Mouse (Mus musculus) layer of hippocampus, adult 2 months (tissue): Measurements from ENCODE around the gene Pcsk4. TPM values are rescaled to one million over a fixed set of nuclear protein-coding genes. Genes with fewer than 3 reads are reported as not detected.
A peak's percentile ranks its signal among the peaks of the same experiment; 100 is the strongest.

ENCODE experiments used
- DNase-seq, 2 experiments: peaks; one replicate each; pipeline ENCODE4 v3.0.0; 2022; ENCODE audit warnings: low spot score in 2 of 2
- H3K27ac ChIP-seq: fragments of 200-600 bp; 2 replicates; pipeline ENCODE4 v1.8.1; 2022
- H3K4me3 ChIP-seq: fragments of 200-600 bp; 2 replicates; pipeline ENCODE4 v1.8.1; 2022; ENCODE audit warnings: mild to moderate bottlenecking
- CTCF ChIP-seq: fragments of 200-600 bp; conservative IDR thresholded peaks from 2 replicates; pipeline ENCODE4 v1.8.1; 2022; ENCODE audit warnings: antibody characterized with exemption, mild to moderate bottlenecking, moderate library complexity
- total RNA-seq, 2 experiments: library from RNA; stranded (reverse); gene quantifications; 2 replicates each; pipeline ENCODE4 v1.2.3; 2021

Gene Pcsk4
- total RNA-seq, 2 experiments from 2014 or later = 2.8 to 3.2 TPM

- peak overlapping the region; percentile 64 for H3K4me3 ChIP-seq
- TF ChIP-seq CTCF = no peak
- no peak overlapping the region for H3K27ac ChIP-seq
- DNase-seq = no peak
Measured at GRCm38 (mm10) chr10:80330084-80330483, 786 bp upstream of the Pcsk4 start.

- DNase-seq = no peak
- Histone ChIP-seq H3K4me3 (no peak overlapping the region), H3K27ac (no peak overlapping the region)
- TF ChIP-seq CTCF = no peak
Measured at GRCm38 (mm10) chr10:80325045-80325444, 4.3 kb downstream of the Pcsk4 start.

- no peak overlapping the region; the same call in 1 of the 2 replicates for H3K4me3 ChIP-seq
- TF ChIP-seq CTCF = no peak
Measured at GRCm38 (mm10) chr10:80324120-80325037, 4.9 kb downstream of the Pcsk4 start.

GRCm38 (mm10) chr10:80323261-80324119, 5.8 kb downstream of the Pcsk4 start:
- Histone ChIP-seq H3K27ac (peak overlapping the region; percentile 54; the same call in 1 of the 2 replicates), H3K4me3 (peak overlapping the region; percentile 62)
- TF ChIP-seq CTCF = no peak
- DNase-seq = no peak

More at GRCm38 (mm10) chr10:80324120-80325037, 4.9 kb downstream of the Pcsk4 start:
- H3K27ac ChIP-seq = no peak overlapping the region
- DNase-seq = no peak

GRCm38 (mm10) chr10:80322811-80323211, 6.5 kb downstream of the Pcsk4 start:
- TF ChIP-seq CTCF = no peak
- Histone ChIP-seq H3K4me3 (peak overlapping the region; percentile 62), H3K27ac (peak overlapping the region; percentile 54; the same call in 1 of the 2 replicates)
- no peak for DNase-seq

DNA sequence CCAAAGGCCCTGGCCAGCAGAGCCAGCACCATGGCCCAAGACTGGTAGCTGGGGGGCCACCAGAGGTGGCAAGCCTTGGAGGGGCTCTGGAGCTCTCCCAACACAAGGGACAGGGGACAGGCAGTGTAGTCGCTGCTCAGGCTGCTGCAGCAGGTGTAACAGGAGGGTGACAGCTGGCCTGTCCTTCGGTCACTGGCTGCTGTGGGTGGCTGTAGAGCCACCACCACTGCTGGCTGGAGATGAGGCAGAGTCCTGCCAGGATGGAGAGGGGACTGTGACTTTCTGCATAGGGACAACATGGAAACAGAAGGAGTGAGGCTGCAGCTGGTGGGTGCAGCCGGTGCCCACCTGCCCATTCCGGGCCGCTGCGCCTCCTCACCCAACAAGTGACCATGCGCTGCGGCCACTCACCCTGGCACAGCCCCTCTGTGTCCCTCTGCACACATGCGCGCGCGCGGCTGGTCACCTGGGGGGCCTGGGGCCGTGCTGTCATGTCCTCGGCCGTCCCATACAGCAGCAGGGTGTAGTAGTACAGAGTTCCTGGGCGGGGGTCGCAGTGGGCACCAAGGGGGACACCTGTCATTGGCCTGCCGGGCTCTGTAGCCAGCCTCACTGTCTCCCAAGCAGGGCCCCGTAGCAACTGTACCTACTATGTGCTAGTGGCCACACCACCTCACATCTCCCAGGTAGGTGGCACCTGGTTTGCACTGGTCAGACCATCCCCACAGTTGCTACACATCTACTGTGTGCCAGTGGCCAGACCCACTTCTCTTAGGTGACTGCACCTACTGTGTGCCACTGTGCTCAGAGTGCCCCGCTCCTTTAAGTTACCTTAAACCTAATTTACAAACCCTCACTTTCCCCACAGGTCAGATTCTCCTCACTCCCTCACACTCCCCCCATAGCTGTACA, 7.4 kb downstream of the Pcsk4 start:
- H3K27ac ChIP-seq = no peak overlapping the region
- no peak for DNase-seq
- TF ChIP-seq CTCF = no peak
- H3K4me3 ChIP-seq = no peak overlapping the region

DNA sequence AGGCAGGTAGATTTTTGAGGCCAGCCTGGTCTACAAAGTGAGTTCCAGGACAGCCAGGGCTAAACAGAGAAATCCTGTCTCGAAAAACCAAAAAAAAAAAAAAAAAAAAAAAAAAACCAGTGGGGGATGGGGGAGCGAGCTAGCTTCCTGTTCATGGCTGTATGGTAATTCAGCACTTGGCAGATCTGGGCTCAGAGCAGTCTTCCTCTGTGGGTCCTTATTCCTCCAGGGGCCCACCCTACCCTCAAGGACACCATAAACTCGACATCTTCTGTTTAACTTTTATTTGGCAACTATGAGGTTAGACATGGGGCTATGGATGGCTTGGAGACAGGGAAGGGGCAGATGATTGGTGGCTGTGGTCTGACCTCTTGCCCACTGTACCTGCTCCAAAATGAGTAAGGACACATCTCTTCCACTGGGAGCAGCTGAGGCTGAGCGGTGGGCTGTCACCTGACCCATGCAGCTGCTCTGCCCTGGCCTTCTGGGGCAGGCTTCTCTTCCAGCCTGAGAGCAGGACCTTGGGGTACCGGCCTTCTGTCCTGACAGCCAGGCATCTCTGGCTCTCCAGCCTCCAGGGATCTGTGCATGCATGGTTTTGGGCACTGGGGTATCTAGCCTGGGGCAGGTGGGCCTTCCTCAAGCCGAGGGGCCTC, 8.2 kb downstream of the Pcsk4 start:
- TF ChIP-seq CTCF = no peak
- Histone ChIP-seq H3K27ac (no peak overlapping the region), H3K4me3 (no peak overlapping the region)
- DNase-seq = no peak

- peak within 1 kb of the TSS; percentile 88 for H3K4me3 ChIP-seq
- H3K27ac ChIP-seq = peak within 1 kb of the TSS; percentile 90
- TF ChIP-seq CTCF = no peak
- DNase-seq = peak; percentile 91 to 93
Measured at GRCm38 (mm10) chr10:80320340-80320760, 8.9 kb downstream of the Pcsk4 start, which contains the start of gene 2310011J03Rik. TSS of gene 2310011J03Rik (minus strand) at chr10:80320537.

GRCm38 (mm10) chr10:80317011-80317410, 12.3 kb downstream of the Pcsk4 start:
- peak overlapping the region; percentile 56; the same call in 1 of the 2 replicates for H3K27ac ChIP-seq

DNA sequence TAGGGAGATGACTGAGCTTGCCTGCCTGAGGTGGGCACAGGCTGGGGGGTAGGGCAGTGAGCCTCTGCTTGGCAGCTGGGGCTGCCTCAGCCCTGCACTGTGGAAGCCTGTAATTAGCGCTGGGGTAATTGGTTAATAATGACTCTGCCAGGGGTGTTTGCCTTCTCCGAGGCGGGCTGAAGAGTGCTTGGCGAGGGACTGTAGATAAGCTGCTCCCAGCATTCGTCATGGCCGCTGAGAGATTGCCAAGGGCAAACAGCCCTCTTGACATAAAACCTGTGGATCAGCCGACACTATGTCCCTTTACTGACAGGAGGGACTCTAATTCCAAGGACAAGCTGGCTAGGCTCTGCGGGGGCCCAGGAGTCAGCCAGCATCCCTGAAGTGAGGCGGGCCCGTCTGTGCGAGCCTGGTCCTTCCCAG, 12.9 kb downstream of the Pcsk4 start:
- Histone ChIP-seq H3K27ac (peak overlapping the region; percentile 56; the same call in 1 of the 2 replicates), H3K4me3 (no peak overlapping the region)
- no peak for DNase-seq
- TF ChIP-seq CTCF = no peak

More at GRCm38 (mm10) chr10:80317011-80317410, 12.3 kb downstream of the Pcsk4 start:
- TF ChIP-seq CTCF = no peak
- no peak for DNase-seq
- no peak overlapping the region for H3K4me3 ChIP-seq

DNA sequence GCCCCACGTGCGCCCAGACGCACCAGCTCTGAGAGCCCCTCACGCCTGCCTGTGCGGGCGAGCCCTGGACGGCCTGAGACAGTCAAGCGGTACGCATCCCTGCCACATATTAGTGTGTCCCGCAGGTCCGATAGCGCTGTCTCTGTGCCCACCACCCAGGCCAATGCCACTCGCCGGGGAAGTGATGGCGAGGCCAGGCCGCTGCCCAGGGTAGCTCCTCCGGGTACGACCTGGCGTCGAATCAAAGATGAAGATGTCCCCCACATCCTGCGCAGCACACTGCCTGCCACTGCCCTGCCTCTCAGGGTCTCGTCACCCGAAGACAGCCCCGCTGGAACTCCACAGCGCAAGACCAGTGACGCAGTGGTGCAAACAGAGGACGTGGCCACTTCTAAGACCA, 14.0 kb downstream of the Pcsk4 start:
- no peak overlapping the region for H3K4me3 ChIP-seq
- DNase-seq = no peak
- 0 out of 2 replicates have a peak overlapping the region, but pooled peaks have one; percentile 56 for H3K27ac ChIP-seq
- no peak for TF ChIP-seq CTCF
